Mouse (Mus musculus) brain, embryonic 18.5 days (tissue): Measurements from ENCODE around the gene Ipmk.

Source experiments
- DNase-seq: peaks from one replicate; pipeline ENCODE4 v3.0.0-alpha.2; 2012; ENCODE audit warnings: low read depth, low spot score

Gene Ipmk

DNA sequence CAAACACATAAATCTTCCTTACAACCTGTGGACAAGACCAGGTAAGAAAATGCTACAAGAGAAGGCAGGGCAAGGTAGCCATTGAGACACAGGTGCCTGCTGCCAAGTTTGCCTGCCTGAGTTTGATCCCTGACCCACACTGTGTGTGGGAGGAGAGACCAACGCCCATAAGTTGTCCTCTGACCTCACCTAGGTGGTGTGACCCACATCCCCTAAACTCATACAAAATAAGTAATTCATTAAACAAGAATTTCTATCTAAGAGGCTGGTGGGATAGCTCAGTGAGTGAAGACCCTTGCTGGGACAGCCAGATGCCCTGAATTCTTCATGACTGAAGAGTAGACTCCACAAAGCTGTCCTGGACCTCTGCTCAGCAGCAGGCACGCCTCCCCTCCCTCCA lies 7.4 kb upstream of the Ipmk start:
- no peak for DNase-seq

DNA sequence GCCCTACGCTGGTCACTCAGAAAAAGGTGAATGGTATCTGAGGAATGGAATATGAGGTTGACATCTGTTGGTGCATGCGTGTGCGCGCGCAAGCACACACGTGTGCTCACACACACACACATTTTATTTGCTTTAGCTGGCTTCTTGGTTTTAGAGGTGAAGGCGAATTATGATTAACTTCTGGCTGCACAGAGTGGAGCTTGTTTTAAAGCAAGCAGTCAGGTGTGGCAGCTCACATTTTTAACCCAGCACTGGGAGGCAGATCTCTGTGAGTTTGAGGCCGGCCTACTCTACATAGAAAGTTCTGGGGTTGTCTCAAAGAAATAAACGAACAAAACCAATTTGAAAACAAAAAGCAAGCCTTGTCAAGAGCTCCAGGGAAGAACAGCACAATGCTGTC lies 6.3 kb upstream of the Ipmk start:
- DNase-seq: no peak

DNA sequence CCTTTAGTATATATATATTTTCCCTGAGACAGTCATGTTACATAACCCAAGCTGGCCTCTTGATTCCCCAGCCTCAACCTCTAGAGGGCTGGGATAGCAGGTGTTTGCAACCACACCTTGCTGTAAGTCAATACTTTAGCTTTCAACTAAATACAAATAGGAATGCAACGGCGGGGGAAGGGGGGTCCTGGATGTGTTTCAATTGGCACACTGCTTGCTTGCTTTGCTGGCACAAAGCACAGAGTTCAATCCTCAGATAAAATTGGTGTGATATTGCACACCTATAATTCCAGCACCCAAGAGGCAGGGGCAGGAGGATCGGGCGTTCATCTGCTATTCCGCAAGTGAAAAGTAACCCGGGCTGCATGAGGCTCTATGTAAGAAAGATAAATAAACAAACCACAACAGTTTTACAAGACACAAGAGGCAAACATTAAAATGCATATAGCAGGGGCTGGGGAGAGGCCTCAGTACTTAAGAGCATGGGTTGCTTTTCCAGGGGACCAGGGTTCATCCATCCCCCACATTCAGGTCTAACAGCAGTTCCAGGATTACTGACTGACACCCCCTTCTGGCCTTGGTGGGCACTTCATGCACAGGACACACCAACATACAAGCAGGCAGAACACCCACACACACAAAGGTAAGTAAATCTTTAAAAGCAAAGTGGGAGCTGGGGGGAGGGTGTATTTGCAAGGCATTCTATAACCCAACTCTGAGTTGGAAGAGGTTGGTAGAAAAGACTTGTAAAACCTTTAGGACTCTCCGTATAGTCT lies 5.3 kb upstream of the Ipmk start:
- DNase-seq: no peak

DNA sequence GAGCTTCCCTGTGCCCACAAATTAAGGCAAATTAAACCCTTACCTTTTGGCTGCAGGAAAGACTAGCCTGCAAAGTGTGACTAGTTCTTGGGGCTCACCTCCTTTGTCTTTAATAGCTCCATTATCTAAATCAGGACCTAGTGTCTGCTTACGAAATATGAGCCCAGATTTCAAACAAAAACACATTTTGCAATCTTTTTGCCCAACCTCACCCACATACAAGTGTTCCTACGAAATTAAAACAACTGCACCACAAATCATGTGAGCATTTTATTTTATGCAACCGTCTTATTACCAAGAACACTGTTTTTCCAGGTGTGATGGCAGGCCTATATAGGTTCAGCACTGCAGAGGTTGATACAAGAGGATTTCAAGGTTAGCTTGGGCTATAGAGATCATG lies 4.4 kb upstream of the Ipmk start:
- DNase-seq: no peak

DNA sequence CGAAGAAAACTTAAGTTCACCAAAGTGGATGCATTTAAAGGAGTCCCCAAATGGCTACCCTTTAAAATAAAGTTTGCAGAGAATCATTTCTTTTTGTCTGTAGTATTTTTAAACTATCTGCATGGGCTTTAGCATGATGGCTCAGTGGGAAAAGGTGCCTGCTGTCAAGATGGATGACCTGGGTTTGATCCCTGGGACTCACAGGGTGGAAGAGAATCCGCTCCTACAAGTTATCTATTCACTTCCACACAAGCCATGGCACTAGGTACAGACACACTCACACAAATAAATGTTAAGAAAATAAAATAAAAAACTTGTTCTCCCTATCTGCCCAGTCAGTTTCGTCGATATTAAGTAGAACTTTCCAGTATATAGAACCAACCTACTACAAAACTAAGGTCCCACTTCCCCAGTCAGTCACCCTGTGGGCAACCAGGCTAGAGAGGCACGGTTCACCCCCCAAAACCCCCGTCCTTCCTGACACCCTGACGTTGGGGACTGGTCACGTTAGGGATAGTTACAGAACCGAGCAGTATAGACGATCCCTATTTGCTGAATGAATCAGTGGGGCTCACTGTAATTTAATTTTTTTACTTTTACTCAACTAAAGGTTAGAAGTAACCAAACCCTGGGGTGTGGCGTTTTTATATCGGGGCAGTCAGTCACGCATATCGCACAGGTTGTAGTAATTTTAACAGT lies 3.8 kb upstream of the Ipmk start:
- DNase-seq: no peak

DNA sequence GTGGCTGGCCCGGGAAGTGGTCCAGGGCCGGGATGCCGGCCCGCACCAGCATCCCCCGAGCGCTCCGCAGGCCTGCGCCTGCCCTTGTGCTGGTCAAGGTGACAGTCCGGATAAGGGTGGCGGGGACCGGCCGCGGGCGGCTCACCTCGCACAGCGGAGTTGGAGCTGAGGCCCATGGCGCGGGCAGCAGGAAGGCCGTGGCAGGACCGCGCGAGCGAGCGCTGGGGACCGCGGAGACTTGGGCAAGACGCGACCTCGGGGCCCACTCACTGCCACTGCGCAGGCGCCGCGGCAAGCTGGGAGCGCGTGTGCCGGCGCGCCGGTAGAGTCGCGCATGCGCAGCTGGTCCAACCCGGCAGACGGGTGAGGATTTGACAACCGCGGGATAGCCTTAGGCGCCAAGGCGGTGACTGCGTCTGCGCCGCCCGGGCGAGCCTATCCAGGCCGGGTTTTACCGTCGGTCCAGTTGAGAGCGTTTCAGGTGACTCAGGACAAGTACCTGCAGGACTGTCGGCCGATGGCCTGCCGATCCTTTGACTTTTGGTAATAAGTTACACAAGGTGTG lies 2.9 kb upstream of the Ipmk start, which contains the start of gene Cisd1:
Gene Cisd1 (minus strand): TSS at position 376 of the 565 bp plus-strand sequence.
- DNase-seq: peak; percentile 87

DNA sequence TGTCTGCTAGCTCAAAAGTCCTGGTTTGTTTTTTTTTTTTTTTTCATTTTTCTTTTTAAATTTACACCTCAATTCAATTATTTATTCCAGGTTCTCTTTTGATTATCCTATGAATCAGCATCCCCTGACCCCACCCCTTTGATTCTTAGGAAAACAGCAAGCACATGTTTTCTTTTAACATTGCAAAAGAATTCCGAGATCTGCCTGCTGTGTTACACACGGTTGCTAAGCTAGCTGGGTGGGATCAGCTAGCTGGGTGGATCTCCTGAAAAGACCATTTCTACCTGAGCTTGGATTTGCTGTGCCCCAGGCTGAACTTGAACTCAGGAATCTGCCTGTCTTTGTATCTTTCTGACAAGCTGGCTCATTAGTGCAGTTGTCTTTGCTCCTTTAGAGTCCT lies 1.5 kb upstream of the Ipmk start:
- no peak for DNase-seq

DNA sequence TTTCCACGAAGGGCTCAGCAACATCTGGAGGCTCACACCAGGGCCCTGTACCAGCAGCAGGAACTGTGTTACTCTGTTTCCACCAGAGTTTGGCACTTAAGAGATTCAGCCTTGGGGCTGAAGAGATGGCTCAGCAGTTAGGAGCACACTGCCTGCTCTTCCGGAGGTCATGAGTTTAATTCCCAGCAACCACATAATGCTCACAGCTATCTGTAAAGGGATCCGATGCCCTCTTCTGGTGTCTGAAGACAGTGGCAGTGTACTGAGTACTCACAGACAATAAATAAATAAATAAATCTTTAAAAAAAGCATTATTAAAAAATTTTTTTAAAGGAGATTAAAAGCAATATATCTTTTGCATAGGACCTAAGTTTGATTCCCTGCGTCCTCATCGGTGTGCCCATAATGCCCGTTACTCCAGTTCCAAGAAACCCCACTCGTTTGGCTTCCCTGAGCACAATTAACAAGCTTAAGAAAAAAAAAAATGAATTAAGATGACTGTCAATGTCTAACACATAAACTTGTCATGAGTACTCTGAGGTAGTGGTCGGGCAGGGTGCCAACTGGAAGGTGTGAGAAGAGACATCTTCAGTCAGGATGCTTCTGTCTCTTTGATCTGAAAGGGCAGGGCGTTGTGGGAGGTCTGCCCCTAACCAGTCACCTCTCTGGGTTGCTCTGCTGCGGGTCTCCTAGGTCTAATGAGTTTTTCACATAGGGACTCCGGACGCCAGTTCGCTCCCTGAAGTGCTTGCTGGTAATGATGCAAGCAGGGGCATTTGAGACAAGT lies 648 bp upstream of the Ipmk start:
- no peak for DNase-seq

DNA sequence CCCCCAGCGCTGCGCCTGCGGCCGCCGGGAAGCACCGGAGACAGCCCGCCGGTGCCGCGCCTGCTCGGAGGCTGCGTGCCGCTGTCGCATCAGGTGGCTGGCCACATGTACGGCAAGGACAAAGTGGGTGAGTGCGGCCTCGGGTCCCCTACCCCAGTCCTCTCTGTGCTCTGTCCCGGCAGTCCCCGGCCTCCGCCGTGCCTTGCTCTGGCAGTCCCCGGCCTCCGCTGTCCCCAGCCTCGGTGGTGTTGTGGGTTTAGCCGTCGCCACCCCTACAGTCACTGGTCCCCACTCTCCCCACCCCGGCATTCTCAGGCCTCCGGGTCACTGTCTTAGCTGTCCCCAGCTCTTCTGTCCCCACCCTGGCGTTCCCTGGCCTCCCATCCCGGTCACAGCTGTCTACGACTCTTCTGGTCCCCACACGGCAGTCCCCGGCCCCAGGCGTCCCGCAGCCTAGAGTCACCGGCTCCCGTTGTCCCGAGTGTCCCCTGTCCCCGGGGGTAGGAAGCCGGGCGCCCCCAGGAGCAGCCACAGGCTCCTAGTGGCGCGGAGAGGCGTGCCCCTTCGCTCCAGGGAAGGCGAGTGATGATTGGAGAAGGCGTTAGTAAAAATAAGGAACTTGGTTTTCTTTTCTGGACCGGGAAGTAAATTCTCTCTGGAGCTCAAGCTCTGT lies 537 bp downstream of the Ipmk start:
- DNase-seq: no peak

DNA sequence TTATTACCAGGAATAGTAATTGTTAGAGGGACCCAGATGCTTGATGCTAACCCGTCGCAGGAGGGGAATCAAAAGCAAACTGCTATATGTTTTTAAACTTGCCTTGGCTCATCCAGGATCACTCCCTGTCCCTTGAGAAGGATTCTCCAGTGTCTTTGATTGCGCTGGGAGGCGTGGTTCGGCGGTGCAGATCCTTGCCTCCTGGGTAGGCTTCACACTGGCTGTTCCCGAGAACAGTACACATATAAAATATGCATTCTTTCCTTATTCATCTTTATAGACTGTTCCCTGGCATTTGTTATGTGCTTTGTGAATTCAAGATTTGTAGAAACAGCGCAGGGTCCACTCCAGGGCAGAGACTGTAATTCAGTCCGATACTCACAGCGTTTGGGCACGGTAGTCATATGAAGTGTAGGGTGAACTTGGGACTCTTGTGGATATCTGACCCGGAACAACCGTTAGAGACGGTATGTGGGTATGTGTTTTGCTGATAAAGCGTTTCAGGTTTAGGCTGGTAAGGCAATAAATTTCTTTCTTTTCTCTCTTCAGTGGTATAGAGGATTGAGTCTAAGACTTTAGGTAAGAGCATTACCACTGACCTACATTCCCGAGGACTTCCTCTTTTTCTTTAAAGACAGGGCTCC lies 1.2 kb downstream of the Ipmk start:
- no peak for DNase-seq

DNA sequence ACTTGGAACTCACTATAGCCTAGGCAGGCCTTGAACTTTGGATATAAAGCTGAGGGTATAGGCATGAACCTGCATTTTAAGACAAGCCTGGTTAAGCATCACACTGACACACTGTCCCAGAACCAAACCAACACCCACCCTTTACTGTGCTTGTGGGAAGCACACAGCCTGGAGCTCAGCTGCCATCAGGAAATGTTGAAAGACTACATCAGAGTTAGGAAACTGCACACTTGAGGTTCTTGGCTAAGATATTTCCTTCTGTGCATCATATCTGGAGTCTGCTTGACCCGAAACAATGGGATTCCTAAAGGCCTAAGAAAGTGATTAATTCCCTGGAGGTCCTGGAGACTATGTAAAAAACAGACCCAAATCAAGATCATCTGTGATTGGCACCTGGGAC lies 1.7 kb downstream of the Ipmk start:
- no peak for DNase-seq

DNA sequence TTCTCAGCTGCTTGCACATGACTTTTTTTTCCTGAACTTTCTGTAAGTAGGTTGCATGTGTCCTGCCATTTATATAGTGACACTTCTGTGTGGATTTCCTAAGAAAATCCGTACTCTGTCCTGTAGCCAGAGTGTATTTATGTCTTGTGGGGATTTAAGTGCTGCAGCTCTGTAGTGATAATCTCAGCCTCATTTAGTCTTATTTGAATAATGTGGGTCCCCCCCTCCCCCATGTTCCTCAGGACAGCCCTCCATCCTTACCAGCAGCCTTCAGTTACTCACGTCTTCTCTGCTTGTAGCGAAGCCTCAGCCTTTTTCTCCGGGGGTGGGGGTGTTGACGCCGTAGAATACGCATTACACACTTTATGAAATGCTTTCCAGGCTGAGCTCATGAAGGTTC lies 3.7 kb downstream of the Ipmk start:
- DNase-seq: no peak

DNA sequence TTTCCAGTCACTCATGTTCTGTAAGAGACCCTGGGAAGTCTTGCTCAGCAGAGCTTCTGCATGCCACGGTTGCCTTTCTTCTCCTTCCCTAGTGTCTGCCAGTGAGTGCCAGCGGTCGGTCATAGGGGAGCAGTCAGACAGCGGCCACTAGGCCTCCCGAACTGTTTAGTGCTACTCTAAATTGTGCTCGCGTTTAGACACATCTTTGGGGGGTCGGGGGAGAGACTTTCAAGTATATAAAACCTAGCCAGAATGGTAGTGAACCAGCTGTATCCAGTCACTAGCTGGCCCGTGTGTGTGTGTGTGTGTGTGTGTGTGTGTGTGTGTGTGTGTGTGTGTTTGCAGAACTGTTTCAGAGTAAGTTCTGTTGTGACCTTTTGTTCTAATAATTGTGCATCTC lies 6.3 kb downstream of the Ipmk start:
- no peak for DNase-seq

DNA sequence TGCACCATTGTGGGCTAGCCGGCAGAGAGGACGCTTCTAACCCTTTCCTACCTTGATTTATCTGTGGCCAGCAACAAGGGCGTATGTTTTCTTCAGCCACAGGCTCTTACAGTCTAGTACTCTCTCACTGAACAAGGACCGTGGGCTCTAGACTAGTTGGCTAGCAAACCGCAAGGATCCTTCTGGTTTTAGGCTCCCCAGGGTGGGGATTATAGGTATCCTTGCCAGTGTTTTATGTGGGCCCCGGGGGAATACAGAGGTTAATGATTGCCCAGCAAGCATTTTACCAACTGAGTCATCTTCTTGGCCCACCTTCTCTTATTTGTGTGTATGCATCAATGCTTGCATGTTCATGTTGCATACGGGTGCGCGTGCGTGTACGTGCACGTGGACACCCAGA lies 7.4 kb downstream of the Ipmk start:
- DNase-seq: no peak

DNA sequence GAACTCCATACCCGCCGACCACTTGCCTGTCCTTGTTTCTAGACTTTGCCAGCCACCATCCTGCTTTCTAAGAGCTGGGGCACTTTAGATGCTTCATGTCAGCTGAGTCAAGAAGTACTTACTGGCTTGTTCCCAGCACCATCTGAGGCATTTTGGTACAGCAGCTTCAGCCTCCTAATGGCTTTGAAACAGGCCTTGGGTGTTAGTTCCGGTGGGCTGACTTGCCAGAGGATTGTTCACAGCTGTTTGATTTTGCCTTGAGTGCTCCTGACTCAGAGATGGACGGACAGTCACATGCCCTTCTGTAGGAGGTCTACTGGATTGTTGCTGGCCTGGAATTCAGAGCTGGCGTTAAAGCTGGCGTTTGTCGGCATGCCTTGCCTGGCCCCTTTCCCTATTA lies 13.5 kb downstream of the Ipmk start:
- no peak for DNase-seq

DNA sequence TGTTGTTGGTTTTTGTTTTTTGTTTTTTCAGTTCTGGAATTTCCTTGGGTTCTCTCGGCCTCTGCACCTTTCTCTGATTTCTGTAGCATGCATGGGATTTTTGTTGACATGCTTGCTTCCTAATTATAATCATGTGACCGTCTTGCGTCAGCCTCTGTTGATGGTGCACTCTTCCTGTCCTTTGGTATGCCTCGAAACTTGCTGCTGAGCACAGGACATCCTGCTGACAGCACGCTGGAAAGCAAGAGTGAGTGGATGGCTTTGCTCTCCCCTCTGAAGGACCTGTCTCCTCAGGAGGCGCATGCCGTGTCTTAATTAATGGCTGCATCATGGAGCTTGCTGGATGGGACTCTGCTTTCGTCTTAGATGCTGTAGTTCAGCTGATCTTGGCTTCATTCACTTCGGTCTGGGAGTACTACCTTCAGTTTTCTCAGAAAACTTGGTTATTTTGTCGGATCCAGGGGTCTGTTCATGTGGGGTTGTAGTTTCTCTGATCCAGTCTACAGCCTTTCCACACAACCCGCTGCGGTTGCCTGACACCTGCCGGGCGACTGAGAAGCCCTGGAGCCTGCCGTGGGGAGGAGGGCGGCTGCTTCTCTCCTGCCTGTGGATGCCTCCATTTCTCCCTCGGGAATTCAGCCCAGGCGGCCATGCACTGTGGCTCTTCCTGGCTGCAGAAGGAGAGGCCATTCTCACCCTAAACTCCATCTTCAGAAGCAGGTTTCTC lies 14.4 kb downstream of the Ipmk start:
- no peak for DNase-seq

DNA sequence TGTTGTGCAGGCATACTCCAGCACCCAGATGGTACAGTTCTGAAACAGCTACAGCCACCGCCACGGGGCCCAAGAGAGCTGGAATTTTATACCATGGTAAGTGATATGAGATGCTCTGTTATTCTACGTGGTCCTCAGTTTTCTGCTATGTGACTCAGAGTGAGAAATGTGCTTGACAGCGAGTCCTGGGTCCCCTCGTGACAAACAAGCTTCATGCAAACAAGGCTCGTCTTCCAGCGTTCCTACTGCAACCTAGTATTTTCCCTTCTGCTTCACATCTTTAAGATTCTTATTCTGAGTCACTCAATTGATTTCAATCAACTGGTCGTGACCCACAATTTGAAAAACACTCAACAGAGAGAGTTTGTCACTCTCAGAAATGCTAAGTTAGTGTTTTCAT lies 15.9 kb downstream of the Ipmk start:
- DNase-seq: no peak

DNA sequence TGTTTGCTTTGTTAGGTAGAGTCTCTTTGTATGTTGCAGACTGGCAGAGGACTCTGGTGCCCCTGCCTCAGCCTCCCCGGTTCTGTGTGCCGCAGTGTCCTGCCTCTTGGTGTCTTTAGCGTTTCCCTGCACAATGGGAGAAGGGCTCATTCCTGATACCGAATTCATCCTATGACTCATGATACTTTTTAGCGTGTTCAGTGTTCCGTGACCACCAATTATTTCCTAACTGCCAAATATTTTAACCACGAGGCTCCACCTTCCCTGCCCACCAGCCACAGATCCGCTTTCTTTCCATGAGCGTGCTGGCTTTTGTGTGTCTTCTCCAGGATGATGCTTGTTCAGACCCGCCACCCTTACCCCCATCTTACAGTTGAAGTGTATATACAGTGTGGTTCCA lies 16.3 kb downstream of the Ipmk start:
- no peak for DNase-seq

DNA sequence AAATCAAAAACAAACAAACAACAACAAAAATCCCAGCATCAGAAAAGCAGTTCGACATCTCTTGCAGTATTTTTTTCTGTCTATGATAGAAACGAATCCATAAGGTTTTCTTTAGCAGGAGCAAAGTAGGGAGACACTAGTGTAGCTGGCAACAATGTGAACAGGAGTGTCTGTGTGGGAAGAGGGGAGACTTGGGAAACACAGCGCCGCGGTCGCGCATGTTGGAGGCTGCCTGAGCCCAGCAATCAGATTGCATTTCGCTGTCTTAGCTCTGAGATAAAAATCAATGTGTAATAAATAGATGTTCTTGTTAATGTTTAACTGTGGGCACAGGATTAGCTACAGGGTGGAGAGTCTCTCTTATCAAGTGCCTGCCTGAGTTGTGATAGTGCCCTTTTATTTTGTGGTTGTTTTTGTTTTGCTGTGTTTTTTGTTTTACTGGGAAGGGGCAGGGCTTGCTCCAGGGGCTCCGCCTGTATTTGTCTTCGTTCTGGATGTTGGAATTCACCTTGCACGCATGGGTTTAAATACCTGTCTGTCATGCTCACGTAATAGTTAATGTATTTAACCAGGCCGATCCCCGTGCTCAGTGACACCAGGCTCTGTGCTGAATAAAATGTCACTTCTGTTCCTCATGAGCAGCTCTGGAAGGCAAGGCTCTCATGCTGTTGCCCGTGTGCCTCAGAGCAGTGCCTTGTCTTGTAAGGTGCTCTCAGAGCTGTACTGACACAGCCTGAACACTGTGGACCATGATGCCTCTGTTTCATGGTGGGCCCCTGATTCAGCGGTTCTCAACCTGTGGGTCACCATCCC lies 20.8 kb downstream of the Ipmk start:
- no peak for DNase-seq

DNA sequence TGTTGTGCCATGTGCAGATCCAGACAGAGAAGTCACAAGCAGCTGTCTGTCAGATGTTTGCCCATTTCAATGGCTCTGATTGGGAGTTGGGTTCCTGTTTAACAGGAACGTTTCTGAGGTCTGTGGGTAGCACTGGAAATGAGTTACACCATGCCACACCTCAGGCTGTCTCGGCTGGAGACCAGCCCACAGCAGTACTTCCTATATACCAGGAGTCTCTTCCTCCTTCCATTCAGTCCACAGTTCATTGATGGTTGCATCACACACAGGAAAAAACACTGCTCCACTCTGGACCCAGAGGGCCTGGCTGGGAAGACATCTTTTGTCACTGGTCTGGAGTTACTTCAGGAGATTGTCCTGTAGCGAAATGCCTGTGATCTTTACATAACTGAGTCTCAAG lies 21.9 kb downstream of the Ipmk start:
- DNase-seq: no peak
